Mouse (Mus musculus) Patski (cell line): Measurements from ENCODE around the gene Sirt1. TPM values are rescaled to one million over a fixed set of nuclear protein-coding genes. Genes with fewer than 3 reads are reported as not detected.
A peak's percentile ranks its signal among the peaks of the same experiment; 100 is the strongest.
"Not testable (repeated sequence)": the region's sequence is repeated elsewhere in the genome, so short reads cannot be mapped to it uniquely, and the experiment has no call there.

Experiments
- ATAC-seq: fragments of 100-300 bp; one replicate; pipeline ENCODE4 v1.8.0; 2021
- CTCF ChIA-PET: fragments of 350-600 bp; sonication (Branson Sonifier 250); formaldehyde crosslinking; loops from one replicate; lab custom pipeline; 2022; ENCODE audit warnings: inconsistent platforms; lab: Charles Lee
- POLR2A ChIA-PET: fragments of 350-600 bp; sonication (Branson Sonifier 250); formaldehyde crosslinking; loops from one replicate; lab custom pipeline; 2022; ENCODE audit warnings: antibody characterized with exemption, inconsistent platforms; lab: Charles Lee
- DNase-seq: peaks from one replicate; pipeline ENCODE4 v3.0.0-alpha.2; 2011; ENCODE audit warnings: low read depth, low spot score
- H3K27me3 ChIP-seq: fragments of 371-371 bp; one replicate; pipeline ENCODE4 v1.5.1; 2021
- CTCF ChIP-seq: fragments of 100-300 bp; IDR thresholded peaks from one replicate; pipeline ENCODE4 v1.5.1; 2021
- in situ Hi-C: fragments of 300-500 bp; cut with MboI; formaldehyde crosslinking; loops from 3 replicates; pipeline ENCODE4 v1.11.1; 2018; ENCODE audit warnings: low pct_unique_long_range_greater_than_20kb, mixed read lengths
- polyA plus RNA-seq: library from polyadenylated mRNA; unstranded; gene quantifications from one replicate; pipeline ENCODE4 v1.2.3, GENCODE M21; 2021

Gene Sirt1
- polyA plus RNA-seq, 1 experiment from 2014 or later = 11.6 TPM

DNA sequence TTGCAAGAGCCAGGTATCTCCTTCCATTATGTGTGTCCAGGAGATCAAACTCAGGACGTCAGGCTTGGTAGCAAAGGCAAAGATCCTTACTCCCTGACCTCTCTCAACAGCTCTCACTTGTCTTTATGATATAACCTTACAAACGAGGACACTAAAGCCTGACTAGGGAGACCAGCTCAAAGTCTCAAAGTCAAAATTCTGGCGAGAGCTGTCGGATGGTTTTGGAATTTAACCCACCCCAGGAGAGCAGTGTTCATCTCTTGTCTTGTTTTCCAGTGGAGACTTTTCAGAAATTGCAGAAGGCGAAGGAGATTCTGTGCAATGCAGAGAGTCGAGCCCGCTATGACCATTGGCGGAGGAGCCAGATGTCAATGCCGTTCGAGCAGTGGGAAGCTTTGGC, 15.5 kb upstream of the Sirt1 start:
- in situ Hi-C loops = no loop called here
- POLR2A ChIA-PET = interaction anchor here (1.5 kb wide), 1 partner anchor 14 kb away, joined by 3 read pairs; the partner anchor contains the start of gene Dnajc12

DNA sequence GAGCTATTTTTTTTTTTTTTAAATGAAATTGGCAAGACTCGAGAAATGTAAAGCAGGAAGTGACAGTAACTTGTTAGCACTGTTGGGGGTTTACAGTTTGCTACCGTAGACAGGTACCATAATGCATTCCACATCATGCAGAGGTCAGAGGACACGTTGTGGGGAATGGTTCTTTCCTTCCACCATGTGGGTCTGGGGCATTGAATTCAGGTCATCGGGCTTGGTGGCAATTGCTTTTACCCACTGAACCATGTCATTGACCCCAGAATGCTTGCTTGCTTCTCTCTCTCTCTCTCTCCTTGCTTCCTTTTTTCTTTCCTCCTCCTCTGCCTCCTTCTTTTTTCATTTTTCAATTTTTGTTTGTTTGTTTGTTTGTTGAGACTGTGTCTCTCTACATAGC, 7.4 kb upstream of the Sirt1 start:
- H3K27me3 ChIP-seq = no peaks in the 10 kb centered on the region
- ChIA-PET POLR2A (no interaction called here), CTCF (interaction anchor here (1.5 kb wide), 1 partner anchor 10 kb away, joined by 5 read pairs; no protein-coding TSS in a partner anchor)
- no peak for ATAC-seq
- no peak for DNase-seq
- no peak for TF ChIP-seq CTCF
- in situ Hi-C loops = no loop called here

More for the DNA sequence above, 15.5 kb upstream of the Sirt1 start:
- H3K27me3 ChIP-seq = no peaks in the 10 kb centered on the region
- CTCF ChIA-PET = interaction anchor here (1.3 to 1.5 kb wide), 2 partner anchors 14 to 88 kb away, joined by 4 read pairs; no protein-coding TSS in a partner anchor
- ATAC-seq (no peak), DNase-seq (no peak)
- no peak for TF ChIP-seq CTCF

DNA sequence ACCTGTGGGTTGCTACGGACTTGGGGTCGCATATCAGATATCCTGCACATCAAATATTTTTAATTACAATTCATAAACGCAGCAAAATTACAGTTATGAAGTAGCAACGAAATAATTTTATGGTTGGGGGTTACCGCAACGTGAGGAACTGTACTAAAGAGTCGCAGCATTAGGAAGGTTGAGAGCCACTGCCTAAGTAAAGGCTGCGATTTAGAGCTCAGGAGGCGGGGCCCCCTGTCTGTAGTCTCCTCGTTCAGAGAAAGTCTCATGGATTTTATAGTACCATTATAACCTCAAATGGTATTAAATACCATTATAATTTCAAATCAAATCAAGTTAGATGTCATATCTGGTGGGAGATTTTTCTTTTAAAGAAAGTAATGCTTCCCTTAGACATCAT, 5.5 kb upstream of the Sirt1 start:
- no peaks in the 10 kb centered on the region for H3K27me3 ChIP-seq
- in situ Hi-C loops = no loop called here
- POLR2A ChIA-PET = interaction anchor here (0.5 kb wide), 1 partner anchor 36 kb away, joined by 4 read pairs; no protein-coding TSS in a partner anchor
- no peak for TF ChIP-seq CTCF
- no peak for DNase-seq
- ATAC-seq = peak; percentile 37
- CTCF ChIA-PET = interaction anchor here (0.9 to 1.3 kb wide), 2 partner anchors 9 to 11 kb away, joined by 3 read pairs; no protein-coding TSS in a partner anchor

DNA sequence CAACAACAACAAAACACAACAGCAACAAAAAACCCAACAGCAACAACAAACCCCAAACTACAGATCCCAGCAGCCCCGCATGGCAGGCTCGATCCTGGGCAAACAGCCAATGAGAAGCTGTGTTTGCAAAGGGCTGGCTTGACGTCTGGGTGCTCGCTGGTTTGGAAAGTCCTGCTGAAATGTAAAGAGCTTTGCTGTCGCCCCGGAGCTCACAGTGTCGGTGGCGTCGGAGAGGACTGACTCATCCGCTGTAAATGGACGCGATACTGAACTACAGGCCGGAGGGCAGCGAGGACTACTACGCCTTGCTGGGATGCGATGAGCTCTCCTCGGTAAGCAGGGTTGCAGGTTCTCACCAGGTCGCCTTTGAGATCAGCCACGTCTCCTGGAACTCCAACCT, 4.9 kb upstream of the Sirt1 start:
- DNase-seq (no peak), ATAC-seq (peak; percentile 78)
- ChIA-PET POLR2A (interaction anchor here (0.5 kb wide), 1 partner anchor 36 kb away, joined by 4 read pairs; no protein-coding TSS in a partner anchor), CTCF (interaction anchor here (0.9 to 1.3 kb wide), 2 partner anchors 9 to 11 kb away, joined by 3 read pairs; no protein-coding TSS in a partner anchor)
- TF ChIP-seq CTCF = no peak
- in situ Hi-C loops = no loop called here
- no peaks in the 10 kb centered on the region for H3K27me3 ChIP-seq

DNA sequence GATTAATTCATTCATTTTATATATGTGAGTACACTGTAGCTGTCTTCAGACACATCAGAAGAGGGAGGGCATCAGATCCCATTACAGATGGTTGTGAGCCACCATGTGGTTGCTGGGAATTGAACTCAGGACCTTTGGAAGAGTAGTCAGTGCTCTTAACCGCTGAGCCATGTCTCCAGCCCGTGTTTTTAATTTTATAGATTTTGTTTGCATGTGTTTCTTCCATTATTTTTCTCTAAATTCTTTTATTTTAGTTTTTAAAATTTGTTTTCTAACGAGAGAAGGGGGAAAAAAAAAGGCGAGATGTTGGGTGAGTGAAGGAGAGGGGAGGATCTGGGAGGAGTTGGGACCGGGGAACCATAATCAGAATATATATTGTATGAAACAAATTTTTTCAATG, 4.4 kb upstream of the Sirt1 start:
- POLR2A ChIA-PET, H3K27me3 ChIP-seq, in situ Hi-C loops, DNase-seq, ATAC-seq: not testable (repeated sequence)
- CTCF ChIA-PET = interaction anchor here (1.3 kb wide), 1 partner anchor 12 kb away, joined by 3 read pairs; no protein-coding TSS in a partner anchor

DNA sequence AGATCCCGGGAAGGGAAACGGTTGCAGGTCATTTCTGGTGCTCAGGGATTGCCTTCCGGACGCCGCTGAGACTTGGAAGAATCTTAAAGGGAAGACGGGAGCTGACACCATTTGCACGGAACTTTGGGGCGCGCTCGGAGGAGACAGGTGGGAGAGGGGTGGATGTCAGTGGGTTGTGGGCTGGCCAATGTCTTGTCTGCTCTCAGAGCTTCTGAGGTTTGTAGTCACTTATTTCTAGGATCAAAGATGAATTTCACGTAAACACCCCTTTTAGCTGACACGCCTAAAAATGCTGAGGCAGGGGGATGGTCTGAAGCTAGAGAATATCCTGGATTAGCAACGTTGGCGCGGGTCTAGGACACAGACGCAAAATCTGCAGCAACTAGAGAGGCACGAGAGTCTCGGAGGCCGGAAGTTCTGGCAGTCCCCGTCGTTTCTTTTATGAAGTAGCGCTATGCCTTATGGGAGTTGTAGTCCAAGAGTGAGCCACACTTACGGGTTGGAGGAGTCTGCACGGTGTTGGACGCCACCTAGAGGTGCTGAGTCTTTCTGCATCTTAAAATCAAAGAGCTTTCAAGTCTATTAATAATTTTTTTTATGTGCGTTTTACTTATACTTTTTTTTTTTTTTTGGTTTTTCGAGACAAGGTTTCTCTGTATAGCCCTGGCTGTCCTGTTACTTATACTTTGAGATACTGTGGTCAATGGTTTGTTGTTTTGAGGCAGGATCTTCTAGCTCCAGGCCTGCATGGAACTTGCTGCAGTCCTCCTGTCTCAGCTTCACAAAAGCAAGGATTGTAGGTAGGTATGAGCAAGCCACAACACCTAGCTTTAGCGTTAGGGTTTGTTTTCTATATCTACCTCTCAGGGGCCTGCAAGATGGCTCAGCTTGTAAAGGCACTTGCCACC, 1.1 kb upstream of the Sirt1 start, which contains the start of gene Dnajc12:
Gene Dnajc12 (plus strand): TSS at position 72 of the 908 bp plus-strand sequence.
- ChIA-PET CTCF (interaction anchor here (0.6 to 2.2 kb wide), 16 partner anchors 14 to 232 kb away, joined by 3 to 12 read pairs (median 3); partner anchors contain the start of gene Mypn), POLR2A (interaction anchor here (0.6 to 1.4 kb wide), 4 partner anchors 14 to 561 kb away, joined by 3 to 7 read pairs (median 4); no protein-coding TSS in a partner anchor)
- in situ Hi-C loops = loop anchor here (5.0 kb wide), 1 partner anchor 230 kb away; no protein-coding TSS in a partner anchor
- TF ChIP-seq CTCF = peak; percentile 81
- ATAC-seq = peak; percentile 91
- peak; percentile 73 for DNase-seq
- H3K27me3 ChIP-seq = no peaks in the 10 kb centered on the region

DNA sequence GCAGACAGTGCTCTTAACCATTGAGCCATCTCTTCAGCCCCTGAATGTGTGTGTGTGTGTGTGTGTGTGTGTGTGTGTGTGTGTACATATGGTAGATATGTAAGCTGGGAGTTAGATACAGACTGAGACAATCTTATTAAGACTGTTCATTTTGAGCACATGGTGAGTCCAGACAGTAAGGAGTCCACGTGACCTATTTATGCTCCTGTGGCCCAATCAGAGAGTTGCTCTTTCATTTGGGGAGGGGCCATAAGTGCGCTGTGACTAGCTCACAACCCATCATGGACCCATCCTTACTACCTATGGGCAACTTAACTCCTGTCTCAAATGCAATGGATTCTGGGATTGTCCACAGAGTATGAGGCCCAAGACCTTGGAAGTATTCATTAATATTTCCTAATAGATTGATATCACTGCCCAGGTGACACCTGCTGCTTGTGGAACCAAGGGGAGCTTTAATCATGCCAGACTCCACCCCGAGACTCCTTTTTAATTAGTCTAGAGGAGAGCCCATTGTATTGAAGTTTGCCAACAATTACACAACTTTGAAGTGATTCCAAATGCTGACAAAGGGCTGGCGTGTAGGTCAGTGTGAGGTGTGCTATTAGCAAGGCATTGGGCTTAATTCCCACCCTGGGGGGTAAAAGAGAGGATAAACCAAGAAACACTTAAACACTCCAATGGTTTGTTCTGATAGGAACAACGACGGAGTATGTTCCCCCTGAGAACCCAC, 2.4 kb downstream of the Sirt1 start:
- DNase-seq = no peak
- no peaks in the 10 kb centered on the region for H3K27me3 ChIP-seq
- no peak for ATAC-seq
- no peak for TF ChIP-seq CTCF
- ChIA-PET POLR2A (no interaction called here), CTCF (no interaction called here)
- in situ Hi-C loops = no loop called here

DNA sequence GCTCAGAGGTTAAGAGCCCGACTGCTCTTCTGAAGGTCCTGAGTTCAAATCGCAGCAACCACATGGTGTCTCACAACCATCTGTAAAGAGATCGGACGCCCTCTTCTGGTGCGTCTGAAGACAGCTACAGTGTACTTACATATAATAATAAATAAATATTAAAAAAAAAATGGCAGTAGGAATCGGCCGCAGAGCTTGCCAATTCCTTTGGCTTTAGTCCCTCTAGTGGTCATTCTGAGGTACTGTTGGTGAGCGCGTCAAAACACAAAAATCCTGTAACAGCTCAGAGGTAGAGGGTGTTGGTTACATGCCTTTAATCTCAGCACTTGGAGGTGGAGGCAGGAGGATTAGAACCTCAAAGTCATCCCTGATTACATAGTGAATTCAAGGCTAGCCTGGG, 4.0 kb downstream of the Sirt1 start:
- in situ Hi-C loops = no loop called here
- DNase-seq (no peak), ATAC-seq (no peak)
- no peaks in the 10 kb centered on the region for H3K27me3 ChIP-seq
- CTCF ChIA-PET = interaction anchor here (0.7 to 3.3 kb wide), 14 partner anchors 9 to 226 kb away, joined by 3 to 16 read pairs (median 3); partner anchors contain the start of gene Mypn
- peak; percentile 88 for TF ChIP-seq CTCF
- POLR2A ChIA-PET = no interaction called here

DNA sequence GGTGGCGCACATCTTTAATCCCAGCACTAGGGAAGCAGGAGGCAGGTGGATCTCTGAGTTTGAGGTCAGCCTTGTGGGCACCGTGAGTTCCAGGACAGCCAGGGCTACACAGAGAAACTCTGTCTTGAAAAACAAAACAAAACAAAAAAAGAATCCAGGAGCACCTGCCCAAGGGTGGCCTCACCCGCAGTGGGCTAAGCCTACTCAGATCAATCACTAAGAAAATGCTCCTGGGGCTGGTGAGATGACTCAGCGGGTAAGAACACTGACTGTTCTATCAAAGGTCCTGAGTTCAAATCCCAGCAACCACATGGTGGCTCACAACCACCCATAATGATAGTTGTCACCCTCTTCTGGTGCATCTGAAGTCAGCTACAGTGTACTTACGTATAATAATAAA, 5.2 kb downstream of the Sirt1 start:
- CTCF ChIA-PET = interaction anchor here (0.8 to 3.3 kb wide), 4 partner anchors 47 to 94 kb away, joined by 3 to 16 read pairs (median 3); no protein-coding TSS in a partner anchor
- in situ Hi-C loops = no loop called here
- TF ChIP-seq CTCF = no peak
- no peak for ATAC-seq
- no peaks in the 10 kb centered on the region for H3K27me3 ChIP-seq
- DNase-seq = no peak
- POLR2A ChIA-PET = no interaction called here

DNA sequence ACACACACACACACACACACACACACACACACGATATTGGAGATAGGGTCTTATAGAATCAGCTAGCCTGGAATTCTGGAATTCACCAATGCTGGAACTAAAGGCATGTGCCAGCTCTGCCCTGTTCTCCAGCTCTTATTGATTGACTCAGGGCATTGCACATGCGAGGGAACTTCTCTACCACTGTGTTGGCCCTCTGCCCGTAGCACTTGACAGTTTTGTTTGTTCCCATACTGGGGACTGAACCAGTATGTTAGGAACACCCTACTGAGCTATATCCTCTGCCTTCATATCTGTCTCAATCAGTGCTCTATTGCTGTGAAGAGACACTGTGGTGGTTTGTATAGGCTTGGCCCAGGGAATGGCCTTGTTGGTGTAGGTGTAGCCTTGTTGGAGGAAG, 13.5 kb downstream of the Sirt1 start:
- ChIA-PET POLR2A (interaction anchor here (0.6 kb wide), 1 partner anchor 196 kb away, joined by 3 read pairs; no protein-coding TSS in a partner anchor), CTCF (no interaction called here)
- no peak for ATAC-seq
- no peak for TF ChIP-seq CTCF
- in situ Hi-C loops = no loop called here
- no peaks in the 10 kb centered on the region for H3K27me3 ChIP-seq
- DNase-seq = no peak
